Mouse (Mus musculus): Measurements from ENCODE around the gene Bfsp2.

Bfsp2 gene

GRCm38 (mm10) chr9:103386573-103386972 lies 93.6 kb downstream of the Bfsp2 start:
- in situ Hi-C loops (cut with MboI, MseI): no loop called here

GRCm38 (mm10) chr9:103385600-103385999 lies 94.6 kb downstream of the Bfsp2 start:
- in situ Hi-C loops (cut with MboI, MseI): no loop called here

- in situ Hi-C loops (cut with MboI, MseI): no loop called here
These were observed 96.0 kb downstream of the Bfsp2 start for GRCm38 (mm10) chr9:103384141-103384796.

- in situ Hi-C loops (cut with MboI, MseI): no loop called here
These were observed 96.6 kb downstream of the Bfsp2 start for GRCm38 (mm10) chr9:103383576-103383975.

- in situ Hi-C loops (cut with MboI, MseI): no loop called here
These were observed 97.2 kb downstream of the Bfsp2 start for GRCm38 (mm10) chr9:103382989-103383388.

- in situ Hi-C loops (cut with MboI, MseI): no loop called here
These were observed 99.7 kb downstream of the Bfsp2 start for GRCm38 (mm10) chr9:103380566-103380965.

GRCm38 (mm10) chr9:103379199-103379598 lies 101.0 kb downstream of the Bfsp2 start:
- in situ Hi-C loops (cut with MboI, MseI): loop anchor here in 1 of 2 experiments (5.0 to 10.0 kb wide), 2 partner anchors 623 to 1746 kb away; partner anchors contain the start of gene Nphp3

GRCm38 (mm10) chr9:103378686-103379085 lies 101.5 kb downstream of the Bfsp2 start:
- in situ Hi-C loops (cut with MboI, MseI): loop anchor here in 1 of 2 experiments (5.0 to 10.0 kb wide), 2 partner anchors 624 to 1746 kb away; partner anchors contain the start of gene Nphp3

GRCm38 (mm10) chr9:103376346-103377320 lies 103.6 kb downstream of the Bfsp2 start:
- in situ Hi-C loops (cut with MboI, MseI): loop anchor here in 1 of 2 experiments (5.0 to 10.0 kb wide), 2 partner anchors 626 to 1748 kb away; partner anchors contain the start of gene Nphp3

All from T-helper 17 cell (primary cell).